Mouse (Mus musculus) midbrain, embryonic 14.5 days (tissue): Measurements from ENCODE around the gene Tbl1x. TPM values are rescaled to one million over a fixed set of nuclear protein-coding genes. Genes with fewer than 3 reads are reported as not detected.
"Not testable (repeated sequence)": the region's sequence is repeated elsewhere in the genome, so short reads cannot be mapped to it uniquely, and the experiment has no call there.

Source experiments
- ATAC-seq: fragments of 200-750 bp; cut with Nextera tagmentation; 2 replicates; pipeline ENCODE4 v1.8.0; 2017; ENCODE audit warnings: moderate number of reproducible peaks, moderate library complexity; ENCODE audit not compliant: low FRiP score, low TSS enrichment
- DNase-seq: peaks from one replicate; pipeline ENCODE4 v3.0.0-alpha.2; 2015
- H3K27ac ChIP-seq: fragments of 300-500 bp; sonication (generic); replicated peaks from 2 replicates; pipeline ENCODE4 v1.5.1; 2014; ENCODE audit warnings: mild to moderate bottlenecking, low read depth, low read length, moderate library complexity
- H3K27me3 ChIP-seq: fragments of 300-500 bp; sonication (generic); 2 replicates; pipeline ENCODE4 v1.6.1; 2014; ENCODE audit warnings: low read length, control low read depth, mixed read lengths; ENCODE audit not compliant: control insufficient read depth, insufficient read depth
- H3K36me3 ChIP-seq: fragments of 300-500 bp; sonication (generic); 2 replicates; pipeline ENCODE4 v1.6.1; 2014; ENCODE audit warnings: low read length, control low read depth; ENCODE audit not compliant: control insufficient read depth, insufficient read depth
- H3K4me1 ChIP-seq: fragments of 300-500 bp; sonication (generic); 2 replicates; pipeline ENCODE4 v1.6.1; 2014; ENCODE audit warnings: mild to moderate bottlenecking, antibody characterized with exemption, low read length, control low read depth; ENCODE audit not compliant: control insufficient read depth, insufficient read depth
- H3K4me2 ChIP-seq: fragments of 300-500 bp; sonication (generic); 2 replicates; pipeline ENCODE4 v1.6.1; 2014; ENCODE audit warnings: mild to moderate bottlenecking, low read length, moderate library complexity
- H3K4me3 ChIP-seq: fragments of 300-500 bp; sonication (generic); replicated peaks from 2 replicates; pipeline ENCODE4 v1.5.1; 2014; ENCODE audit warnings: low read depth, low read length
- H3K9ac ChIP-seq: fragments of 300-500 bp; sonication (generic); replicated peaks from 2 replicates; pipeline ENCODE4 v1.6.1; 2014; ENCODE audit warnings: mild to moderate bottlenecking, low read length, moderate library complexity
- H3K9me3 ChIP-seq: fragments of 300-500 bp; sonication (generic); 2 replicates; pipeline ENCODE4 v1.6.1; 2016; ENCODE audit warnings: low read length, control low read depth, mixed read lengths; ENCODE audit not compliant: control insufficient read depth
- WGBS: fragments of 180-500 bp; shearing (Covaris S2); extraction: QIAGEN DNeasy Blood & Tissue Kit; methylation state at CpG from one replicate; pipeline ENCODE4 v1.1.7; 2014; 5-methylcytosine and 5-hydroxymethylcytosine counted together
- polyA plus RNA-seq: library from polyadenylated mRNA; unstranded; fragments of >200 nt; fragmentation: Nextera tagmentation; extraction: Ambion mirVana; gene quantifications from 2 replicates; pipeline ENCODE4 v1.2.1, GENCODE M21; 2014

Tbl1x gene
- polyA plus RNA-seq, 1 experiment from 2014 or later: 54.1 TPM

GRCm38 (mm10) chrX:77528401-77528800 lies 17.6 kb downstream of the Tbl1x start:
- no peak for DNase-seq
- Histone ChIP-seq H3K36me3 (no peaks in the 10 kb centered on the region), H3K9me3 (no peaks in the 10 kb centered on the region), H3K4me3 (no peak overlapping the region), H3K4me1 (0 out of 2 replicates have a peak, but pooled peaks cover 3% of the 10 kb centered on the region), H3K9ac (no peak overlapping the region), H3K27ac (no peak overlapping the region), H3K27me3 (no peaks in the 10 kb centered on the region), H3K4me2 (no peak overlapping the region)
- ATAC-seq: no peak
- WGBS: 94% methylated on average over 1 of the region's 1 CpGs

DNA sequence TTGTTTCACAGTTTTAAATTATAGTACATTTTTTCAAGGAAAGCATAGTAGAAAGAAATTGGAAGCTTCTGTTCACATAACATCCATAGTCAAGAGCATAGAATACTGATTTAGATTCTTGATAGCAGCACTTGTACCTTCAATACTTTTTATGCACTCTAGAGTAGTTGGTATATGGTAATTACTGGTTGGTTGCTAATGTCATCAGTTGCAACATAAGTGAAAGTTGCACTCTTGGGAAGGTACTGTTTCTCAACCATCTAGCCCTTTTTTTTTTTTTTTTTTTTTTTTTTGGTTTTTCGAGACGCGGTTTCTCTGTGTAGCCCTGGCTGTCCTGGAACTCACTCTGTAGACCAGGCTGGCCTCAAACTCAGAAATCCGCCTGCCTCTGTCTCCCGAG lies 20.2 kb downstream of the Tbl1x start:
- H3K9me3 ChIP-seq: no peaks in the 10 kb centered on the region
- 81% methylated on average over 4 of the region's 5 CpGs for WGBS
- ATAC-seq: no peak

DNA sequence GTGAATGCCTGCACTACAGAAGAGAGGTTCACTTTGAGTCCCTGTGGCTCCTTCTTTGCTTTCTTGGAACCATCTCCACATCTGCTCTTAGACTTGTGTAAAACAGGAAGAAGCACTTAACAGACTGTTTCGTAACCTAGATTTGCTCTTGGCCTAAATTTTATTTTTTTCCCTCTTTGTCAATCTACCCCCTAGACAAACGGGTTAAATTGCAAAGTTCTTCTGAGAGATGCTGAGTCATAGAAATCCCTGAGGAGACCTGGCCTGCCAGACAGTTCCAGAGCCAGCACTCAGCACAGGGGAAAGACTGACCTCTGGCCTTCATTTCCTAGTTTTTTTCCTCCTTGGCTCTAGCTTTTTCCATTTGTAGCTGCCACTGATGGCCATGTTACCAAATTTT lies 23.1 kb downstream of the Tbl1x start:
- Histone ChIP-seq H3K9me3 (no peaks in the 10 kb centered on the region), H3K36me3 (no peaks in the 10 kb centered on the region), H3K9ac (no peak overlapping the region), H3K4me1 (no peaks in the 10 kb centered on the region), H3K27me3 (no peaks in the 10 kb centered on the region), H3K4me3 (no peak overlapping the region), H3K27ac (no peak overlapping the region), H3K4me2 (no peak overlapping the region)
- WGBS: 77% methylated on average over 2 of the region's 2 CpGs
- DNase-seq (no peak), ATAC-seq (no peak)

More for the DNA sequence above, 20.2 kb downstream of the Tbl1x start:
- Histone ChIP-seq H3K27me3 (no peaks in the 10 kb centered on the region), H3K4me3 (no peak overlapping the region), H3K4me2 (no peak overlapping the region), H3K36me3 (no peaks in the 10 kb centered on the region), H3K9ac (no peak overlapping the region), H3K27ac (no peak overlapping the region), H3K4me1 (no peaks in the 10 kb centered on the region)
- no peak for DNase-seq

DNA sequence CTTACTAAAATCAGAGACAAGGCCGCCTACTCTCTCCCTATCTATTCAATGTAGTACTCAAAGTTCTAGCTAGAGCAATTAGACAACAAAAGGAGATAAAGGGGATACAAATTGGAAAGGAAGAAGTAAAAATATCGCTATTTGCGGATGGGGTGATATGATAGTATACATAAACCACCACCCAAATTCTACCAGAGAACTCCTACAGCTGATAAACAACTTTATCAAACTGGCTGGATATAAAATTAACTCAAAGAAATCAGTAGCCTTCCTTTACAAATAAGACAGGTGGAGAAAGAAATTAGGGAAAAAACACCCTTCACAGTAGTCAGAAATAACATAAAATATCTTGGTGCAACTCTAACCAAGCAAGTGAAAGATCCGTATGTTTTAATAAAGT lies 29.0 kb downstream of the Tbl1x start:
- H3K4me2 ChIP-seq, ATAC-seq, H3K9me3 ChIP-seq, DNase-seq, H3K4me3 ChIP-seq, H3K27ac ChIP-seq, H3K27me3 ChIP-seq, H3K9ac ChIP-seq, H3K36me3 ChIP-seq, H3K4me1 ChIP-seq: not testable (repeated sequence)
- WGBS: 90% methylated on average over 4 of the region's 4 CpGs

DNA sequence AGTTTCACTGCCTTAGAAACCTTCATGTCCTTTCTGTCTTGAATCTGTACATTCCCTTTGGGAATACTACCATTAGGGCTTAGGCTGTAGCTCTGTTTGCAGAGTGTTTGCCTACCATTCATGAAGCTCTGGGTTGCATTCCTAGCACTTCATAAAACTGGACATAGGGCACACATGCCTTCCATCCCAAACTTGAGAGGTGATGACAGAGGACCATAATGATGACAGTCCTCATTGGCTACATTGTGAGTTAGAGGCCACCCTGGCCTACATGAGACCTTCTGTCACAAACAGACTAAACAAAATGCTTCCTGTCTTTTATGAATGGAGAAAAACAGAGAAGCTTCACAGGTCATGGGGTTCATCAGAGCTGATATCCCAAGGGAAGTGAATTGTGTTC lies 33.2 kb downstream of the Tbl1x start:
- Histone ChIP-seq H3K4me2 (no peak overlapping the region), H3K4me3 (no peak overlapping the region), H3K9me3 (no peaks in the 10 kb centered on the region), H3K4me1 (no peaks in the 10 kb centered on the region), H3K27ac (no peak overlapping the region), H3K9ac (no peak overlapping the region), H3K27me3 (no peaks in the 10 kb centered on the region), H3K36me3 (no peaks in the 10 kb centered on the region)
- no peak for ATAC-seq
- DNase-seq: no peak

- H3K4me1 ChIP-seq: no peaks in the 10 kb centered on the region
- H3K27ac ChIP-seq: no peak overlapping the region
- DNase-seq (no peak), ATAC-seq (no peak)
- no peaks in the 10 kb centered on the region for H3K27me3 ChIP-seq
- no peaks in the 10 kb centered on the region for H3K36me3 ChIP-seq
- H3K9me3 ChIP-seq: no peaks in the 10 kb centered on the region
- WGBS: 60% methylated on average over 4 of the region's 4 CpGs
- no peak overlapping the region for H3K9ac ChIP-seq
- H3K4me3 ChIP-seq: no peak overlapping the region
- no peak overlapping the region for H3K4me2 ChIP-seq
Measured at GRCm38 (mm10) chrX:77544550-77544949, 33.7 kb downstream of the Tbl1x start.

DNA sequence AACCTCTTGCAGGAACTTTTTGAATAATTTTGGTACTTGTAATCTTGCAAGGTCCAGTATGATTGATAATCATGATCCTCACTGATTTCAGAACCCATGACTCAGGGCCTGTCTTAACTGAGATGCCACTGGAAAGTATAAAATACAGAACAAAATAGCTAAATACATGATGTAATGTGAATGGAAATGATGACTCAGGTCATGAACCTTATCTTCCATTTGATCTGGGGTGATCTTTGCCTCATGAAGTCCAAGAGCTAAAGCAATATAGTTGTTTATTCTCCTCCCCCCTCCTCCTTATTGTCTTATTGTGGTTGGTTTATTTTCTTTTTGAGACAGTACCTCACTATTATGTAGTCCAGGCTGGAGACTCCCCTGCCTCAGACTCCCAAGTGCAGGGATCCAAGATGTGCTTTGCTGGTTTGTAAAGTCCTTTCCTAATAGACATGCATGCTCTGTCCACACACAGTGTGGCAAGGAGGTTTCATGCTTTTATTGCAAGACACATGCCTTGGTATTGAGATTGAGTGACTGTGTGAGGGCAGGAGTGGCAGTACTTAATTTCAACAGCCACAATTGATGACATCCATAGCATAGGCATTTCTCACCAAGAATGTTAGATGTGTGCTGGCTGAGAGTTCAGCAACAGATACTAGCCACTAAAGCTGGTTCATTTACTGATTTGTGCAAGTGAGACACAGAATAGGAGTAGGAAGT lies 34.7 kb downstream of the Tbl1x start:
- Histone ChIP-seq H3K4me2 (no peak overlapping the region), H3K27ac (no peak overlapping the region), H3K4me1 (no peaks in the 10 kb centered on the region), H3K9ac (no peak overlapping the region), H3K9me3 (no peaks in the 10 kb centered on the region), H3K4me3 (no peak overlapping the region), H3K27me3 (no peaks in the 10 kb centered on the region), H3K36me3 (no peaks in the 10 kb centered on the region)
- ATAC-seq (no peak), DNase-seq (no peak)

DNA sequence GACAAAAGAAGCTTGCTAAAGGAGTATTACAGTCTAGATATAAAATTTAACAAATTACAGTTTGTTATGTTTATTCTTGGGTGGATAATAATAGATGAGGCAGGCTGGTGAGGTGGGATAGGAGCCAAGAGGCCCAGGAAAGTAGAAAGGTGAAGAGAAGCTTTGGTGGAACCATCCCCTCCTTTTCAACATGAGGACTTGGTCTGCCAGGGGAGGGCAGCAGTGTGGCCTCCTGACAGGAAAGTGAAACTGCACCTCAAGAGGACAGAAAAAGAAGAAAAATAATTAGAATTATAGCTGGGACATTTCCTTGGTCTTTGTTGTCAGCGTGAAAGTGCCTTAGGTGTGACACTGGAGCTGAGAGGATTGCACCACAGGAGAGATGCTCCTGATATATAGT lies 35.6 kb downstream of the Tbl1x start:
- H3K36me3 ChIP-seq: no peaks in the 10 kb centered on the region
- H3K4me3 ChIP-seq: no peak overlapping the region
- no peaks in the 10 kb centered on the region for H3K9me3 ChIP-seq
- no peak overlapping the region for H3K27ac ChIP-seq
- DNase-seq: no peak
- no peak overlapping the region for H3K4me2 ChIP-seq
- H3K9ac ChIP-seq: no peak overlapping the region
- 58% methylated on average over 1 of the region's 1 CpGs for WGBS
- H3K27me3 ChIP-seq: no peaks in the 10 kb centered on the region
- H3K4me1 ChIP-seq: no peaks in the 10 kb centered on the region
- ATAC-seq: no peak

GRCm38 (mm10) chrX:77548951-77549350 lies 38.1 kb downstream of the Tbl1x start:
- Histone ChIP-seq H3K27me3 (no peaks in the 10 kb centered on the region), H3K9ac (no peak overlapping the region), H3K36me3 (no peaks in the 10 kb centered on the region), H3K27ac (no peak overlapping the region), H3K4me3 (no peak overlapping the region), H3K4me1 (no peaks in the 10 kb centered on the region), H3K4me2 (no peak overlapping the region), H3K9me3 (no peaks in the 10 kb centered on the region)
- DNase-seq (no peak), ATAC-seq (no peak)
- 93% methylated on average over 1 of the region's 1 CpGs for WGBS
